Mouse (Mus musculus) spleen, adult 2 months (tissue): ENCODE measurements around the gene Acadvl.
A peak's percentile ranks its signal among the peaks of the same experiment; 100 is the strongest.

Experiments
- CTCF ChIP-seq: fragments of 200-500 bp; IDR thresholded peaks from 2 replicates; pipeline ENCODE4 v1.5.1; 2011; ENCODE audit warnings: mild to moderate bottlenecking, inconsistent platforms; ENCODE audit not compliant: insufficient read depth, insufficient read length, insufficient replicate concordance; ENCODE audit errors: extremely low read depth
- POLR2A ChIP-seq: fragments of 200-500 bp; IDR thresholded peaks from 2 replicates; pipeline ENCODE4 v1.6.1; 2011; ENCODE audit warnings: low read depth, low read length, inconsistent platforms

GRCm38 (mm10) chr11:69995391-69995960, 19.7 kb downstream of the Acadvl start, which contains the start of gene Phf23:
- TF ChIP-seq CTCF (peak; percentile 11; the same call in 1 of the 2 replicates), POLR2A (peak; percentile 25; the same call in 1 of the 2 replicates)
